Mouse (Mus musculus): ENCODE data around the gene Ppp1r14c. TPM values are rescaled to one million over a fixed set of nuclear protein-coding genes. Genes with fewer than 3 reads are reported as not detected.
"Not testable (repeated sequence)": the region's sequence is repeated elsewhere in the genome, so short reads cannot be mapped to it uniquely, and the experiment has no call there.

Ppp1r14c gene
- polyA plus RNA-seq, 1 experiment: 0.14 TPM

GRCm38 (mm10) chr10:3402284-3402683 lies 36.4 kb downstream of the Ppp1r14c start:
- no peak for DNase-seq (ENCODE audit: low read depth)

GRCm38 (mm10) chr10:3403416-3404137 lies 37.7 kb downstream of the Ppp1r14c start:
- DNase-seq (ENCODE audit: low read depth): no peak

GRCm38 (mm10) chr10:3404362-3404761 lies 38.5 kb downstream of the Ppp1r14c start:
- DNase-seq (ENCODE audit: low read depth): no peak

- DNase-seq (ENCODE audit: low read depth): no peak
These were observed 40.4 kb downstream of the Ppp1r14c start for GRCm38 (mm10) chr10:3406280-3406679.

- no peak for DNase-seq (ENCODE audit: low read depth)
These were observed 42.3 kb downstream of the Ppp1r14c start for GRCm38 (mm10) chr10:3408036-3408661.

GRCm38 (mm10) chr10:3408699-3409098 lies 42.8 kb downstream of the Ppp1r14c start:
- DNase-seq (ENCODE audit: low read depth): no peak

GRCm38 (mm10) chr10:3411222-3411621 lies 45.4 kb downstream of the Ppp1r14c start:
- no peak for DNase-seq (ENCODE audit: low read depth)

- DNase-seq (ENCODE audit: low read depth): no peak
These were observed 45.8 kb downstream of the Ppp1r14c start for GRCm38 (mm10) chr10:3411639-3412038.

- no peak for DNase-seq (ENCODE audit: low read depth)
These were observed 49.0 kb downstream of the Ppp1r14c start for GRCm38 (mm10) chr10:3414813-3415212.

GRCm38 (mm10) chr10:3416565-3416964 lies 50.7 kb downstream of the Ppp1r14c start:
- DNase-seq (ENCODE audit: low read depth): no peak

GRCm38 (mm10) chr10:3417408-3417807 lies 51.6 kb downstream of the Ppp1r14c start:
- DNase-seq (ENCODE audit: low read depth): no peak

- DNase-seq (ENCODE audit: low read depth): no peak
These were observed 58.2 kb downstream of the Ppp1r14c start for GRCm38 (mm10) chr10:3424016-3424415.

- no peak for DNase-seq (ENCODE audit: low read depth)
These were observed 62.0 kb downstream of the Ppp1r14c start for GRCm38 (mm10) chr10:3427689-3428399.

GRCm38 (mm10) chr10:3434848-3435474 lies 69.1 kb downstream of the Ppp1r14c start:
- no peak for DNase-seq (ENCODE audit: low read depth)

- no peak for DNase-seq (ENCODE audit: low read depth)
These were observed 75.0 kb downstream of the Ppp1r14c start for GRCm38 (mm10) chr10:3440722-3441471.

GRCm38 (mm10) chr10:3446748-3447147 lies 80.9 kb downstream of the Ppp1r14c start:
- DNase-seq (ENCODE audit: low read depth): not testable (repeated sequence)

GRCm38 (mm10) chr10:3448699-3449098 lies 82.8 kb downstream of the Ppp1r14c start:
- DNase-seq (ENCODE audit: low read depth): no peak

- DNase-seq (ENCODE audit: low read depth): no peak
These were observed 86.1 kb downstream of the Ppp1r14c start for GRCm38 (mm10) chr10:3451930-3452329.

GRCm38 (mm10) chr10:3452822-3453475 lies 87.1 kb downstream of the Ppp1r14c start:
- DNase-seq (ENCODE audit: low read depth): no peak

GRCm38 (mm10) chr10:3458686-3459085 lies 92.8 kb downstream of the Ppp1r14c start:
- no peak for DNase-seq (ENCODE audit: low read depth)

- no peak for DNase-seq (ENCODE audit: low read depth)
These were observed 95.0 kb downstream of the Ppp1r14c start for GRCm38 (mm10) chr10:3460841-3461240.
